Mouse (Mus musculus) limb, embryonic 12.5 days (tissue): ENCODE results near the gene Vps41. TPM values are rescaled to one million over a fixed set of nuclear protein-coding genes. Genes with fewer than 3 reads are reported as not detected.

Experiments used
- ATAC-seq: fragments of 200-750 bp; cut with Nextera tagmentation; 2 replicates; pipeline ENCODE4 v1.8.0; 2017; ENCODE audit warnings: low read depth, moderate TSS enrichment; ENCODE audit not compliant: insufficient number of reproducible peaks, insufficient read depth, low FRiP score, low TSS enrichment
- H3K27ac ChIP-seq: fragments of 300-500 bp; sonication (generic); 2 replicates; pipeline ENCODE4 v1.5.1; 2016; ENCODE audit warnings: mild to moderate bottlenecking, moderate library complexity
- H3K27me3 ChIP-seq: fragments of 300-500 bp; sonication (generic); 2 replicates; pipeline ENCODE4 v1.6.1; 2016; ENCODE audit warnings: mild to moderate bottlenecking, moderate library complexity
- H3K36me3 ChIP-seq: fragments of 300-500 bp; sonication (generic); 2 replicates; pipeline ENCODE4 v1.6.1; 2016; ENCODE audit warnings: mild to moderate bottlenecking, moderate library complexity
- H3K4me1 ChIP-seq: fragments of 300-500 bp; sonication (generic); replicated peaks from 2 replicates; pipeline ENCODE4 v1.6.1; 2016
- H3K4me2 ChIP-seq: fragments of 300-500 bp; sonication (generic); 2 replicates; pipeline ENCODE4 v1.6.1; 2016; ENCODE audit warnings: mild to moderate bottlenecking, moderate library complexity
- H3K4me3 ChIP-seq: fragments of 300-500 bp; sonication (generic); replicated peaks from 2 replicates; pipeline ENCODE4 v1.5.1; 2016; ENCODE audit warnings: mild to moderate bottlenecking
- H3K9ac ChIP-seq: fragments of 300-500 bp; sonication (generic); replicated peaks from 2 replicates; pipeline ENCODE4 v1.6.1; 2016; ENCODE audit warnings: mild to moderate bottlenecking, moderate library complexity
- H3K9me3 ChIP-seq: fragments of 300-500 bp; sonication (generic); 2 replicates; pipeline ENCODE4 v1.6.1; 2016; ENCODE audit warnings: mild to moderate bottlenecking, moderate library complexity
- WGBS: fragments of 180-500 bp; shearing (Covaris S2); methylation state at CpG from one replicate; pipeline ENCODE4 v1.1.7; 2016; 5-methylcytosine and 5-hydroxymethylcytosine counted together
- polyA plus RNA-seq: library from polyadenylated mRNA; unstranded; fragments of >200 nt; fragmentation: Nextera tagmentation; extraction: Ambion mirVana; gene quantifications from 2 replicates; pipeline ENCODE4 v1.2.1, GENCODE M21; 2016

The Vps41 gene
- polyA plus RNA-seq, 1 experiment from 2014 or later = 73.1 TPM

DNA sequence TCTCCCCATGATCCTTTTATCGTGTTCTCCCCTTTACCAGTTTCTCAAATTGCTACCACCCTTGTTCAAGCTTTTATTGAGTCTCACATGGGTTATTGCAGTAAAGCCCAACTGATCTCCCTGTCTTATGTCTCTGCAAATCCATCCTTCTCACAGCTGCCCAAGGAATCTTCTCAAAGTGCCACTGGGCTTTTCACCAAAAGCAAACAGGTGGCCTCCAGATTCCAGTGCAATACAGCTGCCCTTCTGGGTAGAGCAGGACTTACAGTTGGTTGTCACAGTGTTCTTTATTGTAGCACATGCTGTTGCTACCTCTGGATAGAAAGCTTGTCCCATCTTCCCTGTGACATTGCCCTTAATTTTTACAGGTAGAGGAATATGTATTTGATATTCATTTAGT is 44.4 kb downstream of the Vps41 start:
- no peak for ATAC-seq
- WGBS = 87% methylated on average over 1 of the region's 1 CpGs

DNA sequence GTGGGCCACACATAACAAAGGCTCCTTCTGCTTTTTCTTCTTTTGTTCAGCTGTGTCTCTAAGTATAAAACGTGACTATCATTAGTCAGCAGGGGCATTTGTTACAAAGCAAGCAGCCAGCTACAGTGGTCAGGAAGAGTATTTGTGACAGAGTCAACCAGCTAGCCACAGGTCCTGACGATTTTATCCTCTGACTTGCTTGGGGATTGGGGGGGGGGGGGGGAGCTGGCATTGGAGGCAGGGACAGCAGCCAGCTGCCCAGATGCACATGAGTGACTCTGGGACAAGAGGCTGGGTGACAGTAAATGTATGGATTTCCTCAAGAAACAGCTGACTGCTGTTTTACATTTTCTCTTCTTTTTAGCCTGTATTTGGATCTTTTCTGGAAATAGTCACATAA is 50.8 kb downstream of the Vps41 start:
- Histone ChIP-seq H3K36me3 (no peaks in the 10 kb centered on the region), H3K27ac (no peak overlapping the region), H3K9me3 (no peaks in the 10 kb centered on the region), H3K4me3 (no peak overlapping the region), H3K9ac (no peak overlapping the region), H3K27me3 (no peaks in the 10 kb centered on the region), H3K4me1 (no peaks in the 10 kb centered on the region), H3K4me2 (no peak overlapping the region)
- 37% methylated on average over 2 of the region's 2 CpGs for WGBS
- no peak for ATAC-seq

More for the DNA sequence above, 44.4 kb downstream of the Vps41 start:
- H3K4me3 ChIP-seq = no peak overlapping the region
- H3K4me2 ChIP-seq = no peak overlapping the region
- H3K27ac ChIP-seq = no peak overlapping the region
- H3K36me3 ChIP-seq = no peaks in the 10 kb centered on the region
- H3K9ac ChIP-seq = no peak overlapping the region
- no peaks in the 10 kb centered on the region for H3K9me3 ChIP-seq
- no peaks in the 10 kb centered on the region for H3K27me3 ChIP-seq
- H3K4me1 ChIP-seq = no peaks in the 10 kb centered on the region

DNA sequence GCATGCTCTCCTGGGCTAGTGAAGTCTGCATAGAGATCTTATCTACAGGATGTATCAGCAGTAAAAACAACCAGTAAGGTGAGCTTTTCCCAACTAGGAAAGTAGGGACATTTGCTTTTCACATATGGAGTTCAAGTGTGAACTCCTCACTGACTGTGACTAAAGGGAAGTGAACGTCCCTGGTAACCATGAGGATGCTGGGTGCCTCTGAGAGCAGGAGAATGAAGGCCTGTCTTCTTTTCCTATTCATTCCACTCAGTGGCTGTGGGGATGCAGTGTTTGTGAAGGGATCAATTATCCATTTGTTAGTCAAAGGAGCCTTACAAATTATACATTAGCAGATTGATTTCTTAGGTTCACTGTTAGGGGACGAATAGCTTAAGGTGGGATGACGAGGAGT is 51.4 kb downstream of the Vps41 start:
- Histone ChIP-seq H3K4me1 (no peaks in the 10 kb centered on the region), H3K9ac (no peak overlapping the region), H3K9me3 (no peaks in the 10 kb centered on the region), H3K36me3 (no peaks in the 10 kb centered on the region), H3K27me3 (no peaks in the 10 kb centered on the region), H3K27ac (no peak overlapping the region), H3K4me2 (no peak overlapping the region), H3K4me3 (no peak overlapping the region)
- WGBS = 76% methylated on average over 3 of the region's 3 CpGs
- no peak for ATAC-seq

DNA sequence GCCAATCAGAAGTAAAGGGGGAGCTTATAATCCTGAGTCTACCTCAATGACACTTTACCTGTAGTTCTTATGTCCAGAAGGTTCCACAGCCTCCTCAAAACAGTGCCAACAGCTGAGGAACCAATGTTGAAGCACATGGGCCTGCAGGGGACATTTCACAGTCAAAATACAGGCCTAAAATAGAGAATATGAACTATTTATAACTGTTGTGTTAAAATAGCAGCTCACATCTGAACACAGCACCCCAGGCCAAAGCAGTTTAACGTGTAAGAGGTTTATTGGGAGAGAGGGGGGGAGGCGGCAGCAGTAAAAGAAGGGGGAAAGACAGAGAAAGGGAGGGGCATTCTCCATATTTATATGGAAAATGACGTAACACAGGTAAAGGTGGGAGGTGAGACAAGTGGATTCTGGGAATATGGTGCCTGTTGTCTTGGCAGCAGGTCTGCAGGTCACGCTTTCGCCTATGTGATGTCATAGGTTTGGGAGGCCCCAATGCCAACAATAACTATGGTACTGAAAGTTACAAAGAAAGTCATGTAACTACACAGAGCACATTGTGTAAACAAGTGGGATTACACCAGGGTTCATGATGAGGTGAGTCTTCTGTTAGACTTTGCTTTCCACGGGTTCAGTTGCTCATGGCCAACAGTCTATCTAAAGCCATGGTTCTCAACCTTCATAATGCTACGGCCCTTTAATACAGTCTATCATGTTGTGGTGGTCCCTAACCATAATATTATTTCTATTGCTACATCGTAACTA is 56.5 kb downstream of the Vps41 start:
- no peak overlapping the region for H3K27ac ChIP-seq
- H3K4me3 ChIP-seq = no peak overlapping the region
- no peaks in the 10 kb centered on the region for H3K27me3 ChIP-seq
- no peak overlapping the region for H3K4me2 ChIP-seq
- no peak for ATAC-seq
- no peaks in the 10 kb centered on the region for H3K36me3 ChIP-seq
- no peaks in the 10 kb centered on the region for H3K9me3 ChIP-seq
- no peak overlapping the region for H3K9ac ChIP-seq
- no peaks in the 10 kb centered on the region for H3K4me1 ChIP-seq
- WGBS = 90% methylated on average over 8 of the region's 8 CpGs

DNA sequence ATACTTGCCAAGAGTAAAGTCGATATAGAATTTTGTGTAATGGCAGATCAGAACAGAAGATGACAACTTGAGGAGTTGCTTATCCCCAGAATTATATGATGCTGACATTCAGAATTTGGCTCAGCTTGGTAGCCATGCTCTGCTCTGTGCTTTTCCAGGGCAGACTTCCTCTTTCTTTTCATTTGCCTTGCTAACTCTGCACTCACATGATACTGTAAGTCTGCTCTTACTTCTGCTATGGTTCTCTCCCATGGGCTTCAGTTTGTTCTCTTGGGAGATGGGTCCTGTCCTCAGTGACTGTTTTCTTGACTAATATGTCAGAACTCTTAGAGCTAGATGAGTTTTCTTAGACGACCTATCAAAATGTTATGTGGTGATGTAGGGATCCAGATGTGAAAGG is 64.2 kb downstream of the Vps41 start:
- ATAC-seq = no peak
- H3K4me2 ChIP-seq = no peak overlapping the region
- no peak overlapping the region for H3K9ac ChIP-seq
- H3K27ac ChIP-seq = no peak overlapping the region
- no peaks in the 10 kb centered on the region for H3K27me3 ChIP-seq
- H3K36me3 ChIP-seq = no peaks in the 10 kb centered on the region
- H3K4me1 ChIP-seq = no peaks in the 10 kb centered on the region
- WGBS = 85% methylated on average over 2 of the region's 2 CpGs
- no peaks in the 10 kb centered on the region for H3K9me3 ChIP-seq
- H3K4me3 ChIP-seq = no peak overlapping the region

DNA sequence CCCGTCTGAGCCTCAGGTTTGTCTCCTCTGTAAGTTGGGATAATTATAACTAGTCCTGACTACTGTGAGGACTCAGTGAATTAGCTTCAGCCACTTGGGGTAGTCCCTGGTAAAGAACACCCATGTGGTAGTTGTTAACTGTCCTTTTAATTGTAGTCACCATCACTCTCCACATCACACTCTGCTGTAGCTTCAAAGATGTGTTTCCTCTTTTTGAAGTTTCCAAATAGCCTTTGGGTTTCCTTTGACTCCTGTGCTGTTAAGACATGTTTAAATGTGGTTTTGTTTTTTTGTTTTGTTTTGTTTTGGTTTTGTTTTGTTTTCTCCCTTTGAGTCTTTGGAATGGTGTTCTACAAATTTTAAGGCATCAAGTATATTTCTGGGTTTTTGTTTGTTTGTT is 68.6 kb downstream of the Vps41 start:
- 24% methylated on average over 1 of the region's 1 CpGs for WGBS
- H3K4me1 ChIP-seq = peaks cover 5% of the 10 kb centered on the region; the same call in 1 of the 2 replicates
- ATAC-seq = no peak

DNA sequence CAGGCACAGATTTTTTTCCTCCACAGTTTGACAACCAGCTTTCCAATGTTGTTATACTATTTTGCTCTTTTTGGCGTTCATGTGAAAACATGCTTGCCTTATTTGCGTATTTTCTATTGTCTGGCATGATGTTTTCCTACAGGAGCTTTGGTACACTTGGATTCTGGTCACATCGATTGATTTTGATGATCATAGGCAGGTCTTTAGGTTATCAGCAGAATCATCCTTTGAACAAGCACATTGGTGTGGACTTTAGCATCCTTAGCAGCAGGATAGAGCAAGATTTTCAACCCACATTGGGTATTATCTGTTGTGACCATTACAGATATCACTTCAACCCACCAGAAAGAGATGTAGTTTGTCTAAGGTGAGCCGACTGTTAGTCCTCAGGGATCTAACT is 71.0 kb downstream of the Vps41 start:
- peaks cover 5% of the 10 kb centered on the region; the same call in 1 of the 2 replicates for H3K4me1 ChIP-seq
- H3K4me2 ChIP-seq = no peak overlapping the region
- H3K9ac ChIP-seq = no peak overlapping the region
- H3K4me3 ChIP-seq = no peak overlapping the region
- H3K36me3 ChIP-seq = no peaks in the 10 kb centered on the region
- no peaks in the 10 kb centered on the region for H3K27me3 ChIP-seq
- H3K27ac ChIP-seq = no peak overlapping the region
- no peaks in the 10 kb centered on the region for H3K9me3 ChIP-seq
- WGBS = 91% methylated on average over 4 of the region's 4 CpGs
- ATAC-seq = no peak

More for the DNA sequence above, 68.6 kb downstream of the Vps41 start:
- Histone ChIP-seq H3K36me3 (no peaks in the 10 kb centered on the region), H3K27me3 (no peaks in the 10 kb centered on the region), H3K4me2 (no peak overlapping the region), H3K4me3 (no peak overlapping the region), H3K9me3 (no peaks in the 10 kb centered on the region), H3K9ac (no peak overlapping the region), H3K27ac (no peak overlapping the region)

DNA sequence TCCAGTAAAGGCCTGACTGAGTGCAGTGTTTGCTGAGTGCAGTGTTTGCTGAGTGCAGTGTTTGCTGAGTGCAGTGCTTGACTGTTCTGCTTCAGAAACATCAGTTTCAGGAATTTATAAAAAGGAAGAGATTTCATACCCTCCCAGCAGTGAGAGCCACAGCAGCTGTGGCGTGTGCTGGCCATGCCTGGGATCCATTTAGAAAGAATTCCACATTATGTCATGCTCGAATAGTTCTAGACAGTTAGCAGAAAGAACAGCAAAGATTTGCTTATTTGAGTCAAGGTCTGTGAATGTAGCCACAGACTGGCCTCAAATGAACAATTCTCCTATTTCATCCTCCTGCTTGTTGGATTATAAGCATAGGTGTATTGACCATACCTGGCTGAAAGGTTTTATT is 71.6 kb downstream of the Vps41 start:
- Histone ChIP-seq H3K27me3 (no peaks in the 10 kb centered on the region), H3K4me1 (peaks cover 5% of the 10 kb centered on the region; the same call in 1 of the 2 replicates), H3K36me3 (no peaks in the 10 kb centered on the region), H3K27ac (no peak overlapping the region), H3K9me3 (no peaks in the 10 kb centered on the region), H3K9ac (no peak overlapping the region), H3K4me2 (no peak overlapping the region), H3K4me3 (no peak overlapping the region)
- ATAC-seq = no peak
- WGBS = 59% methylated on average over 2 of the region's 2 CpGs

DNA sequence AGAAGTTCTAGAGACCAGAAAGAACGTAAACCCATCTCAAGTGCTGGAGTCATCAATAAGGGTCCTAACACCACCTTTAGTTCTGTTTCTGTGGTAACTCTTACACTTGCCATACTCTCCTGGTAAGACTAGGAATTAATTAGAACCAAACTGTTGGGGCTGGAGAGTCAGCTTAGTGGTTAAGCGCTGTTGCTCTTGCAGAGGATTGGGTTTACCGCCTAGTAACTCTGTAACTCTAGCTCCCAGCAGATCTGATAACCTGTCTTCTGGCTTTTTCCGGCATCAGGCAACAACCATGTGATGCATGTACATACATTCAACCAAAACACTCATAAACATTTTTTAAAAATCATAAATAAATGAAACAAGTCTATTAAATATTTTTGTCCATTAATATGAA is 72.6 kb downstream of the Vps41 start:
- Histone ChIP-seq H3K27me3 (no peaks in the 10 kb centered on the region), H3K4me2 (no peak overlapping the region), H3K36me3 (no peaks in the 10 kb centered on the region), H3K9ac (no peak overlapping the region), H3K4me1 (peaks cover 5% of the 10 kb centered on the region; the same call in 1 of the 2 replicates), H3K9me3 (no peaks in the 10 kb centered on the region), H3K4me3 (no peak overlapping the region), H3K27ac (no peak overlapping the region)
- no peak for ATAC-seq
- WGBS = 85% methylated on average over 4 of the region's 4 CpGs

DNA sequence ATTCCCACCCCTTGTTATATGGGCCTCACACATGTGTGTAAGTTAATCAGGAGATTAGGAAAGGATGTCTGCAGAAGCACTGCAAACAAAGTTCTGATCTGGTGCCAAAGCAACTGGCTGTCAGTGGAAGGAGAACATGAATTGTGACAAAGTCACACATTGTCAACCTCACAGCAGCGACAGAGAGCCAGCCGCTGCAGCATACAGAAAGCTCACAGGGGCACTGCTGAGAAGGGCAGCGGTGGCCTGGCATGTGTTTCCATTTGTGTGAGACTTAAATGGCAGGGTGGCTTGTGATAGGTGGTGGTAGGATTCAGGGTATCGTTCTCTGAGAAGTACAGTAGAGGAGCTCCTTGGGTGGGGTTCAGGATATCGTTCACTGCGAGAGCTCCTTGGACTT is 73.0 kb downstream of the Vps41 start:
- H3K27ac ChIP-seq = no peak overlapping the region
- no peak overlapping the region for H3K4me2 ChIP-seq
- H3K9ac ChIP-seq = no peak overlapping the region
- no peak for ATAC-seq
- 77% methylated on average over 6 of the region's 6 CpGs for WGBS
- peaks cover 5% of the 10 kb centered on the region; the same call in 1 of the 2 replicates for H3K4me1 ChIP-seq
- H3K4me3 ChIP-seq = no peak overlapping the region
- no peaks in the 10 kb centered on the region for H3K27me3 ChIP-seq
- no peaks in the 10 kb centered on the region for H3K9me3 ChIP-seq
- H3K36me3 ChIP-seq = no peaks in the 10 kb centered on the region

DNA sequence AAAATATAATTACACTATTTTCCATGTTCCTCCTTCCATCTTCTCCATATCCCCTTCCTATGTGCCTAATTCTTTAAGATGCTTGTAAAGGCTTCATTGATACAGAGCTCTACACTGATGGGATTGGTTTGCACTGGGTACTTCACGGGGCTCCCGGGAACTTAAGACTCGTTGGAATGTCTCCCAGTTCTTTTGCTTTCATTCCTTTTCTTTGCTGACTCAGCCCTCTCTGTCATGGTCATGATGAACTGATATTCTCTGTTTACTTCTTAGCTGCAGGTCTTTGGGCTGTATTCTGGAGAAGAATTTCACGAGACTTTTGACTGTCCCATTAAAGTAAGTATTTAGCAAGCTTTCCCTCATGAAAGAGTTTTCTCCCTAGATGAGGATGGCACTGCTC is 74.2 kb downstream of the Vps41 start:
- Histone ChIP-seq H3K27me3 (no peaks in the 10 kb centered on the region), H3K4me3 (no peak overlapping the region), H3K4me1 (peaks cover 5% of the 10 kb centered on the region; the same call in 1 of the 2 replicates), H3K36me3 (no peaks in the 10 kb centered on the region), H3K9me3 (no peaks in the 10 kb centered on the region), H3K4me2 (no peak overlapping the region), H3K9ac (no peak overlapping the region), H3K27ac (no peak overlapping the region)
- 80% methylated on average over 4 of the region's 4 CpGs for WGBS
- ATAC-seq = no peak

DNA sequence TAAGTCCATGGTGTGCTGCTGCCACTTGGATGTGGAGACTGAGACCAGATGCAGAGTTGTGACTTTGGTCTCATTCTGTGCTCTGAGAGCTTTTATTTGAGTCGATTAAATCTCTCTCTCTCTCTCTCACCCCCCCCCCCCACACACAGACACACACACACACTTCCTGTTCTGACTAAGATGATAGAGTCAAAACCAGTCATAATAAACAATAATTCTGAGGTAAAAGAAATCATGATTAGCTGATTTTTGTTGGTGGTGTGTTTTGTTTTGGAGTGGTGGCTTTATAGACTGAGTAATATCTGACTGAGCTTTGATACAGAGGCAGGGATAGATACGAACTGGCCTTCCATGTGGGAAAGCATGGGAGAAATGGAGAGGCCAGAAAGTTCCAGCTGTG is 74.6 kb downstream of the Vps41 start:
- no peak for ATAC-seq

More for the DNA sequence above, 74.6 kb downstream of the Vps41 start:
- H3K4me3 ChIP-seq = no peak overlapping the region
- no peaks in the 10 kb centered on the region for H3K9me3 ChIP-seq
- H3K27ac ChIP-seq = no peak overlapping the region
- no peaks in the 10 kb centered on the region for H3K36me3 ChIP-seq
- WGBS = 91% methylated on average over 2 of the region's 2 CpGs
- H3K9ac ChIP-seq = no peak overlapping the region
- H3K4me1 ChIP-seq = peaks cover 5% of the 10 kb centered on the region; the same call in 1 of the 2 replicates
- H3K27me3 ChIP-seq = no peaks in the 10 kb centered on the region
- no peak overlapping the region for H3K4me2 ChIP-seq
